Mouse (Mus musculus): ENCODE results near the gene Nop2.
"Not testable (repeated sequence)": the region's sequence is repeated elsewhere in the genome, so short reads cannot be mapped to it uniquely, and the experiment has no call there.

Gene Nop2

GRCm38 (mm10) chr6:125152212-125153017 is 20.7 kb downstream of the Nop2 start:
- DNase-seq (ENCODE audit: extremely low spot score, low read depth, low spot score): no peak

DNA sequence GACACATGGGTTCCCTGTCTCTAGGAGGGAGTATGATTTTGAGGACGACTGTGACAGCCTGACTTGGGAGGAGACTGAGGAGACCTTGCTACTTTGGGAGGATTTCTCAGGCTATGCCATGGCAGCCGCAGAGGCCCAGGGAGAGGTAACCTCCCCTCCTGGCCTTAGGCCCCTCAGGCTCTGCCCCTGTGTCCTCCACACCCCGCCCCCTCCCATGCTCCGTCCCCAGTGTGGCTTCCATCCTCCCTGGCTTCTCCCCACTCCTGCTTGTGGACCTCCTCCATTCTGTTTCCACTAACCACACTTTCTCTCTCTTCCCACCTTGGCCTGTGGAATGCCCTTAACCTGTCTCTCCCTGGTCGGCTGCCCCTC is 21.3 kb downstream of the Nop2 start:
- DNase-seq (ENCODE audit: extremely low spot score, low read depth, low spot score): no peak

DNA sequence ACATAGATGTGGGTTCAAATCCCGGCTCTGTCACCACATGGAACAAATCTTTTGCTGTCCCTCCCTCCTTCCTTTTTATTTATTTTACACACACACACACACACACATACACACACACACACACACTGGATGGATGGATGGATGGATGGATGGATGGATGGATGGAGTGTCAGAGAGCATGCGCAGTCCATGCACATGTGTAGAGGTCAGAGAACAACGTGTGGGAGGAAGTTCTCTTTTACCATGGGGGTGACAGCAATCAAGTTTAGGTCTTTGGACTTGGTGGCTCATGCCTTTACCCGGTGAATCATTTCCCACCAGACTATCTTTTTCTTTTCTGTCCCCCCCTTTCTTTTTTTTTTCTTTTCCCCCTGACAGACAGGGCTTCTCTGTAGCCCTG is 22.0 kb downstream of the Nop2 start:
- no peak for DNase-seq (ENCODE audit: extremely low spot score, low read depth, low spot score)

DNA sequence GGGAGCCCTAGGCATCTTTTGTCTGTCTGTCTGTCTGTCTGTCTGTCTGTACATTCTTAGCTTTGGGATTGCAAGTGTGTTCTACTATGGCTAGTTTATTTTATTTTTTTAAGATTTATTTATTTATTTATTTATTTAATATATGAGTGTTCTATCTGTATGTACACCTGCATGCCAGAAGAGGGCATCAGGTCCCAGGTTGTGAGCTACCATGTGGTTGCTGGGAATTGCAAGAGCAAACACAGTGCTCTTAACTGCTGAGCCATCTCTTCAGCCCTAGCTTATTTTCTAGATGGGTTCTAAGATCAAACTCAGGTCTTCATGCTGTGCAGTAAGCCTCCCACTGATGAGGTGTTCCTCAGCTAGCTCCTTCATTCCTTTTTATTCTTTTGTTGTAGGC is 22.8 kb downstream of the Nop2 start:
- no peak for DNase-seq (ENCODE audit: extremely low spot score, low read depth, low spot score)

GRCm38 (mm10) chr6:125155262-125155661 is 23.6 kb downstream of the Nop2 start:
- DNase-seq (ENCODE audit: extremely low spot score, low read depth, low spot score): no peak

- no peak for DNase-seq (ENCODE audit: extremely low spot score, low read depth, low spot score)
These were observed 24.8 kb downstream of the Nop2 start for GRCm38 (mm10) chr6:125156491-125156890.

DNA sequence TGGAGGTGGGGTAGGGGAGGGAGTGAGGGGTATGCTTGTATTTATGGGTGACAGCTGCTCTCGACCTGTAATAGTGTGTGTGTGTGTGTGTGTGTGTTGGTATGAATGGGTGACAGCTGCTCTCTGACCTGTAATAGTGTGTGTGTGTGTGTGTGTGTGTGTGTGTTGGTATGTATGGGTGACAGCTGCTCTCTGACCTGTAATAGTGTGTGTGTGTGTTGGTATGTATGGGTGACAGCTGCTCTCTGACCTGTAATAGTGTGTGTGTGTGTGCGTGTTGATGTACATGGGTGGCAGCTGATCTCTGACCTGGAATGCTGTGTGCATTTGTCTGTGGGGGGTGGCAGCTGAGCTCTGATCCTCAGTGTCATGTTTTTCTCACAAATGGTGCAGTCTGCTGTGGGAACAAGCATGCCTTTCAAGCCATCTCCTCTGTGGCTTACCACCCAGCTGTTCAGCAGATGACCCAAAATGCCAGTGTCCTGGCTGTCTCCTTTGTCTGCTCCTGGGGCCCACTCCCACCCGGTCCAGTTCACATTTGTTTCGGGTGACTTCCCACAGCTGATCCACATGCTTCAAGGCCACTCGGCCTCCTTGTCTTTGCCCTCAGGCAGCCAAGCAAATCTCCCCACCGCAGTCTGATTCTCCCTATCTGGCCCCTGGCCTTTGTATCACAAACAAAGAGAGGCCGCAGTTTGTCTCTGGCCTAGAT is 25.4 kb downstream of the Nop2 start:
- DNase-seq (ENCODE audit: extremely low spot score, low read depth, low spot score): no peak

DNA sequence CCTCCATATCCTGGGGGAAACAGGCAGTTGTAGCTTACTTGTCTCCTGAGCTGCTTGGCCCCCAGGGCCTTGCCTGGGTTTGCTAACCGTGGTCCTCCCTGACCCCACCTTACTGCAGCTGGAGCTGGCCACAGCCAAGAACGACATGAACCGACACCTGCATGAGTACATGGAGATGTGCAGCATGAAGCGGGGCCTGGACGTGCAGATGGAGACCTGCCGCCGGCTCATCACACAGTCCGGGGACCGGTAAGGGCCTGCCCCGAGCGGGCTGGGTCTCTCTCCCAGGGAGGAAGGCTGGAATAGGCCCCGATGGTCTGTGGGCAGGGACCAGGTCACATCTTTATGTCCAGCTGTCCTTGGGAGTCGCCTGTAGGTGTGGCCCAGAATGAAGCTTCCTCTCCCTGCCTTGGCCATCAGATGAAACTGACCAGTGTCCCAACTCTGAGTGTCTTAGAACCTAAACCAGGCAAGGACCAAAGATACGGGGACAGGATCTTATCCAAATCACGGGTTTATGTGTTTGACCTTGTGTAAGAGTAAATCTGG is 27.3 kb downstream of the Nop2 start:
- DNase-seq (ENCODE audit: extremely low spot score, low read depth, low spot score): no peak

- no peak for DNase-seq (ENCODE audit: extremely low spot score, low read depth, low spot score)
These were observed 28.3 kb downstream of the Nop2 start for GRCm38 (mm10) chr6:125159773-125160557.

DNA sequence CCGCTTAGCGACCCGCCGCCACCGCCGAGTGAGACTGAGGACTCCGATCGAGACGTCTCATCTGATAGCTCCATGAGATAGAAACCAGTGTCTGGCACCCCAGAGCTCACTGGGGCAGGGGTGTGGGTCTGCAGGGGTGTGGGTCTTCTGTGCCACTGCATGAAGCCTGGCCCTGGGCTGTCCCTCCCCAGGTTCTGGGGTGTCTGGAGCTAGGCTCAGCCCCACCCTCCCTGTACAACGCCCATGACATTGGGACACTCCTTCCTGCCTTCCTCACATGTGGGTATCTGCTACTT is 28.8 kb downstream of the Nop2 start:
- no peak for DNase-seq (ENCODE audit: extremely low spot score, low read depth, low spot score)

DNA sequence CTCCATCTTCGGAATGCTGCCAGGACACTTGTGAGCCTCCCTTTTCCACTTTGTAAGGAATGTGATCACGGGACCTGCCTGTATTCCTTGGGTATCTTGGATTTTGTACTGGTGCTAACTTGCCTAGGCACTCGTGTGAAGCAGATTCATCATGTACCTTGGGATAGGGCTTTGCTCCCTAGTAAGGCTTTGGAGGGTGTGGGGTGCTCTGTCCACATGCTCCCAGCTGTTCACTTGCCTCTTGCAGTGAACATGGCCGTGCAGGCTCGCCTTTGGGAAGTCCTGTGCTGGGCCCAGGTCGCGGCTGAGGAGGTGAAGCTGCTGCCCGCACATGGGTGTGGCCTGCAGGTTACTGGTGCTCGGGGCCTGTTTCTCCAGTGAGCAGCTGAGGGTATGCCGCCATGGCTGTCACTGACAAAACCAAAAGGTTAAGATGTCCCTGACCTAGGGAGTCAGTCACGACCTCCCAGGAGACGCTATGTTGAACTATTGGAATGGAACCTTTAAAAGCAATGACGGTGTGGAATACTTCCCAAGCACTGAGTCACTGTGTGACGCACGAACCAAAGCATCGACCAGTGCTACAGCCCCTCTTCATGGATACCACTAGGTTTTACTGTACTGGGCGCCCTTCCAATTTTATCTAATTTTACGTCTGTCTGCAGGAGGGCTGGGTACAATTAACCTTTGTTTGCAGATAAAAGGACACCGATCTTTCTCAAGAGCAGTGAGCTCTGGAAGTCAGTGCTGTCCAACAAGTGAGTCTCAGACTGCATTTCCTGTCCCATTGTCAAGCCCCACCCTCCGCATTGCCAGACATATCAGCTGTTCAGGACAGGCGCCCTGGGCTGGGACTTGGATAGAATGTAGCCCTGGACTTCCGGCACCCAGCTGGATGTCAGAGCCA is 29.4 kb downstream of the Nop2 start:
- no peak for DNase-seq (ENCODE audit: extremely low spot score, low read depth, low spot score)

- DNase-seq (ENCODE audit: extremely low spot score, low read depth, low spot score): not testable (repeated sequence)
These were observed 30.3 kb downstream of the Nop2 start for GRCm38 (mm10) chr6:125161971-125162370.

DNA sequence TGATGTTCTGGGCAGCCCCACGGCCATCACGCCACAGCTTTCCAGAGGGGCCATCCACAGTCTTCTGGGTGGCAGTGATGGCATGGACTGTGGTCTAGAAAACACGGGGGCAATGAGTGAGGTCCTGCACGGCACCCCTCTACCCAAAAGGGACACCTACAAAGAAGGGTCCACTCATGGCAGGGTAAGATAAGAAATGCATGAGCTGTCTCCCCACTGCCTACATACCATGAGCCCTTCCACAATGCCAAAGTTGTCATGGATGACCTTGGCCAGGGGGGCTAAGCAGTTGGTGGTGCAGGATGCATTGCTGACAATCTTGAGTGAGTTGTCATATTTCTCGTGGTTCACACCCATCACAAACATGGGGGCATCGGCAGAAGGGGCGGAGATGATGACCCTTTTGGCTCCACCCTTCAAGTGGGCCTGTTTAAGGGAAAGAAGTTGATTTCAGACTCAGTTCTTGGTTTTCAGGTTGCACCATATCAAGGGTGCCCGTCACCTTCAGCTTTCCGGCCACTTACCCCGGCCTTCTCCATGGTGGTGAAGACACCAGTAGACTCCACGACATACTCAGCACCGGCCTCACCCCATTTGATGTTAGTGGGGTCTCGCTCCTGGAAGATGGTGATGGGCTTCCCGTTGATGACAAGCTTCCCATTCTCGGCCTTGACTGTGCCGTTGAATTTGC is 31.1 kb downstream of the Nop2 start:
- not testable (repeated sequence) for DNase-seq (ENCODE audit: extremely low spot score, low read depth, low spot score)

- no peak for DNase-seq (ENCODE audit: extremely low spot score, low read depth, low spot score)
These were observed 32.3 kb downstream of the Nop2 start for GRCm38 (mm10) chr6:125163801-125164657.

DNA sequence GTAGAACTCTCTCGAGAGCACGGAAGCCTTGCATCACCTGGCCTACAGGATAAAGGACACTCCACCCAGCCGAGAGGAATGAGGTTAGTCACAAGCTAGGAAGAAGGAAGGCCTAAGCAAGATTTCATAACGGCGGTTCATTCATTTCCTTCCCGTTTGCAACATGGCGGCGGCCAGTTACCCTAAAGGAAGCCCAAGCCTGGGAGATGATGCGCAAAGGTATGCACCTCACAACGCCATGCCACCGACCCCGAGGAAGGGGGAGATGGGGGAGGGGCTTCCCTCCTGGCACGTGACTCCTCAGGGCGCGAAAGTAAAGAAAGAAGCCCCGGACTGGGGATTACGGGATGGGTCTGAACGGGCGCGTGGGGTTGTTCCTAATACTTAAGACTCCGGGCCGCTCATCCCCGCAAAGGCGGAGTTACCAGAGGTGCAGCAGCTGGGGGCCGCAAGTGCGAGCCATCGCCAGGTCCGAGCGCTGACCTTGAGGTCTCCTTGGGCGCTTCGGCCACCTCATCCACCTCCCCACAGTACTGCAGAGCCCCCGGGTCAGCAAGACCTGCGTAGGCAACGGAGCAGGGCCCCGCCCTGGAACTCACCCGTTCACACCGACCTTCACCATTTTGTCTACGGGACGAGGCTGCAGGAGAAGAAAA is 33.1 kb downstream of the Nop2 start:
- DNase-seq (ENCODE audit: extremely low spot score, low read depth, low spot score): no peak

- DNase-seq (ENCODE audit: extremely low spot score, low read depth, low spot score): no peak
These were observed 33.7 kb downstream of the Nop2 start for GRCm38 (mm10) chr6:125165328-125165891.

GRCm38 (mm10) chr6:125166051-125166751 is 34.5 kb downstream of the Nop2 start, which contains the start of gene Gapdh:
TSS of gene Gapdh (minus strand) at chr6:125166467.
- no peak for DNase-seq (ENCODE audit: extremely low spot score, low read depth, low spot score)

All from hindlimb bud, embryonic 11.5 days (tissue).